Mouse (Mus musculus): Measurements from ENCODE around the gene Zfpm1.

GRCm38 (mm10) chr8:122283356-122284202 is 1.6 kb downstream of the Zfpm1 start:
- TF ChIP-seq CTCF (IDR thresholded peaks at IDR 0.05; ENCODE audit: insufficient read depth, low read depth, low read length) (no peak), POLR2A (IDR thresholded peaks at IDR 0.05; ENCODE audit: insufficient read depth, low read depth, low read length) (no peak)

Measured in olfactory bulb, adult 2 months (tissue).